Mouse (Mus musculus) thymus, adult 18-20 months (tissue): ENCODE measurements around the gene Rasd1.

Source experiments
- DNase-seq, 2 experiments: peaks; one replicate each; pipeline ENCODE4 v3.0.0; 2022; ENCODE audit warnings: mixed read lengths in 2 of 2

Rasd1 gene

GRCm38 (mm10) chr11:59964818-59965217 lies at the start of gene Rasd1:
Rasd1 (minus strand) TSS chr11:59964944.
- DNase-seq, result peak; percentile 36 to 38

- no peak for DNase-seq
These were observed 46.8 kb upstream of the Rasd1 start for GRCm38 (mm10) chr11:60011516-60011915.

GRCm38 (mm10) chr11:60009451-60009850 lies 44.7 kb upstream of the Rasd1 start:
- DNase-seq, result no peak

GRCm38 (mm10) chr11:60005866-60006265 lies 41.1 kb upstream of the Rasd1 start:
- DNase-seq, result no peak

GRCm38 (mm10) chr11:60004716-60005115 lies 40.0 kb upstream of the Rasd1 start:
- no peak for DNase-seq

- DNase-seq, result no peak
These were observed 39.1 kb upstream of the Rasd1 start for GRCm38 (mm10) chr11:60003811-60004210.

- DNase-seq, result no peak
These were observed 36.7 kb upstream of the Rasd1 start for GRCm38 (mm10) chr11:60001231-60001980.

- DNase-seq, result no peak
These were observed 29.6 kb upstream of the Rasd1 start for GRCm38 (mm10) chr11:59994318-59994717.

GRCm38 (mm10) chr11:59991365-59991764 lies 26.6 kb upstream of the Rasd1 start:
- no peak for DNase-seq

- no peak for DNase-seq
These were observed 24.7 kb upstream of the Rasd1 start for GRCm38 (mm10) chr11:59989406-59989805.

- DNase-seq, result no peak
These were observed 13.1 kb upstream of the Rasd1 start for GRCm38 (mm10) chr11:59977831-59978230.

GRCm38 (mm10) chr11:59975241-59975640 lies 10.5 kb upstream of the Rasd1 start:
- DNase-seq, result no peak

GRCm38 (mm10) chr11:59973389-59973788 lies 8.6 kb upstream of the Rasd1 start:
- no peak for DNase-seq

GRCm38 (mm10) chr11:59971691-59972090 lies 6.9 kb upstream of the Rasd1 start:
- no peak for DNase-seq

GRCm38 (mm10) chr11:59970780-59971179 lies 6.0 kb upstream of the Rasd1 start:
- no peak for DNase-seq

- DNase-seq, result no peak
These were observed 3.0 kb upstream of the Rasd1 start for GRCm38 (mm10) chr11:59967765-59968164.

GRCm38 (mm10) chr11:59966102-59966483 lies 1.3 kb upstream of the Rasd1 start:
- no peak for DNase-seq

- peak in 1 of 2 experiments; percentile 30 for DNase-seq
These were observed 720 bp upstream of the Rasd1 start for GRCm38 (mm10) chr11:59965227-59966101.

- no peak for DNase-seq
These were observed 483 bp downstream of the Rasd1 start for GRCm38 (mm10) chr11:59964163-59964758.

- no peak for DNase-seq
These were observed 1.2 kb downstream of the Rasd1 start for GRCm38 (mm10) chr11:59963364-59964162.

- DNase-seq, result no peak
These were observed 2.2 kb downstream of the Rasd1 start for GRCm38 (mm10) chr11:59962590-59962989.

GRCm38 (mm10) chr11:59961338-59961875 lies 3.3 kb downstream of the Rasd1 start:
- DNase-seq, result no peak
